Mouse (Mus musculus): ENCODE data around the gene Gm3149.
A peak's percentile ranks its signal among the peaks of the same experiment; 100 is the strongest.
"Not testable (repeated sequence)": the region's sequence is repeated elsewhere in the genome, so short reads cannot be mapped to it uniquely, and the experiment has no call there.

Gm3149 gene

DNA sequence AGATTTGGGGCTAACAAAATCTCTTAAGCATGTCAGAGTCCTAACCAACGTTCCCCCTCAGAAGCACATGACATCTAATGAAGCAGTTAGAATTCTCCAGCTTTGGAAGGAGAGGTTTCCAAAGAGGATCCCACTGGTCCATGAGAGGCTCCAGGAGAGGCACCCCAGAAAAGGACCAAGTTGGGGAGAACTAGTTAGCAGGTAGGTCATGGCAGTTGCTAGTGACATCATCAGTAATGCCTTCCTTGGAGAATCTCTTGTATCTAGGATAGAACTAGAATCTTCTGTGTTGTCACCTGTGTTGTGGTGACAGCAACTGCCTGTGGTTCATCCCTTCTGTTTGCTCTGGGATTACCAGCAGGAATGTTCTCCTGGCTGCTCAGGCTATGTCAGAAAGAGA lies at the start of gene Gm3149:
TSS of gene Gm3149 (plus strand) at position 301 of the 400 bp plus-strand sequence.
- DNase-seq = not testable (repeated sequence)

DNA sequence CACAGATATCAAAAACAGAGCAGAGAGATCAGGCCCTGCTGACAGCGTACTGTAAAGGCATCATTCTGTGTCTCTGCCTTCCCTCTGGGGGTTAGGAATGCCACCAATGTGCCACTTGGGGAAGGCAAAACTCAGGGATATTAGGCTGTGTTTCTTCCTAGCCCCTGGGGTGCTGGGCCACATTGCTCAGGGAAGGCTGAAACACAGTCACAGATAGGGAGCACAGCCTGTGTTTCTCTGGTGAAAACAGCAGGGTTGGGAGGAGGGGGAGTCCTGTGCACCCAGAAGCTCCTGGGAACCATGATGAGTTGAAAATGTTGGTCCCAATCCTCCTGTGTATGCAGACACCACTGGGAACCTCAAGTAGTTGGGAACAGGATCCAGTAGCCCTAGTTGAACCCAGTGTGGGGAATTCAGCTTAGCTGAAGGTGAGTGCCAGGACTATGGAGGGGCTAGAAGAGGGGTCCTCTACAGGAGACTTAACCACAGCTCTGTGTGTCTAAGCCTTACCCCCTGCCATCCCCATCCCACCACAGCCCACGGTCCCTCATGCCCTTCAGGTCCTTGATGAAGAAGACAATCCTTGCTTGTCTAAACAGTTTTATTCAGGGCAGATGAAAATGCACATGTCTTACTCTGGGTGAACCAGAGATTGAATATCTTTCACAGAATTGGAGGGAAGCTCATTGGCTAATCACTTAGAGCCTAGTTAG lies 47.7 kb upstream of the Gm3149 start:
- DNase-seq = not testable (repeated sequence)

DNA sequence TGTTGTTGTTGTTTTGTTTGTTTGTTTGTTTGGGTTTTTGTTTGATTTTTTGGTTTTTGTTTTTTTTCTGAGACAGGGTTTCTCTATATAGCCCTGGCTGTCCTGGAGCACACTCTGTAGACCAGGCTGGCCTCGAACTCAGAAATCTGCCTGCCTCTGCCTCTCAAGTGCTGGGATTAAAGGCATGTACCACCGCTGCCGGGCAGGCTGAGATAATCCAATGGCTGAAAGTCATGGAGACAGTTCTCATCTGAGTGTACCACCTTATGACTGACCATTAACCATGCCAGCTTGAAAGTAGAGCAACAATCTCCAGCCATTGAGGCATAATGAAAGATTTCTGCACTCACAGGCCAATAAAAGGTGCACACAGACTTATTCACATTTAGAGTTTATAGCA lies 37.3 kb upstream of the Gm3149 start:
- not testable (repeated sequence) for DNase-seq

DNA sequence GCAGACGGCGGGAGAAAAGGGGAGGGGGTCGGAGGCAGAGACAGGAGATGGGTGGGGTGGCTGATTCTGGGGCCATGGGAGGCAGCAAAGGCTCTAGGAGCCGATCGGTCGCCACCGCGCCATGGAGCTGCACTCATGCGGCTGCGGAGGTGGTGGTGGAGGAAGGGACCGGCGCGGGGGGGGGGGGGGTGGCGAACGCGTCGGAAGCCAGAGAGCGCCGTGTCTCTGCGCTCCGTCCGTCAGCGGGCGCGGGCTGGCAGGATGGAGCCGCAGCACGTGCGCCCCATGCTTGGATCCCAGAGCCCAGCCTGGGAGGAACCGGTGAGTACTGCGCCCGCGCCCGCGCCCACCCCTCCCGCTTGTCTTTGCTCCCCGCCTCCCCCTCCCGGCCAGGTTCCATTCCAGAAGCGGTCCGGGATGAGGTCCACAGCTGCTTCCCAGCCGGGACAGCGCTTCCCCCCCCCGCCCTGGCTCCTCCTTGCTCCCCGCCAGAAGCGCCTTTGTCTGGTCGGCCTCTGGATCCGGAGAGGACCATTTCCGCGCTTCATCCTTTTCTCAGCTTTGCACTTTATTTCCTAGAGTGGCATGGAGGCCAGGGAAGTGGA lies 17.5 kb downstream of the Gm3149 start, which contains the start of gene 2610042L04Rik:
TSS of gene 2610042L04Rik (plus strand) at position 288 of the 605 bp plus-strand sequence.
- peak; percentile 2 to 4 for DNase-seq

DNA sequence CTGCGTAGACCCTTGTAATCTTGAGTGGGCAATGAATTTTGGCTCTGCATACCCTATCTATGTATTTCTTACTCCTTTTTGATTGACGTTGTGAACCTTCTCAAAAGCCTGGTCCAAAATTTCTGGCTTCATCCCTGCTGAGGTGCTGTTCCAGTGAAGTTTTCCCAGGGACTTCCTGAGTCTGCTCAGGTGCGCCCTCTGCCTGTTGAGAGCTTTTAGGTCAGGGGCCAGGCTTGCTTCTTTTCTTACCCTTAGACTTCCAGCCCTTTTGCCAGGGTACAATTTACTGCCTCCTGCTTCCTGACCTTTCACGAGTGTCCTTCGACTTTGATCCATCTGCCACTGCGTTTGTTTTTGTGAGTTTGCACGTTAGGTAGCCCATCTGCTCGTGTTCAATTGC lies 18.4 kb downstream of the Gm3149 start:
- peak; percentile 2 to 7 for DNase-seq

DNA sequence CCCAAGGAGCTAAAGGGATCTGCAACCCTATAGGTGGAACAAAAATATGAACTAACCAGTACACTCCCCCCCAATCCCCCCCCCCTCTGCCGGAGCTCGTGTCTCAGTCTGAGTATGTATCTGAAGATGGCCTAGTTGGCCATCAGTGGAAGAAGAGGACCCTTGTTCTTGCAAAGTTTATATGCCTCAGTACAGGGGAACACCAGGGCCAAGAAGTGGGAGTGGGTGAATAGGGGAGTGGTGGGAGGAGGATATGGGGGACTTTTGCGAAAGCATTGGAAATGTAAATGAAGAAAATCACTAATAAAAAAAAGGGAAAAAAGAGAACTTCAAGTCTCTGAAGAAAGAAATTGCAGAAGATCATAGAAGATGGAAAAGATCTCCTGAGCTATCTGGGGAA lies 51.9 kb downstream of the Gm3149 start:
- not testable (repeated sequence) for DNase-seq

DNA sequence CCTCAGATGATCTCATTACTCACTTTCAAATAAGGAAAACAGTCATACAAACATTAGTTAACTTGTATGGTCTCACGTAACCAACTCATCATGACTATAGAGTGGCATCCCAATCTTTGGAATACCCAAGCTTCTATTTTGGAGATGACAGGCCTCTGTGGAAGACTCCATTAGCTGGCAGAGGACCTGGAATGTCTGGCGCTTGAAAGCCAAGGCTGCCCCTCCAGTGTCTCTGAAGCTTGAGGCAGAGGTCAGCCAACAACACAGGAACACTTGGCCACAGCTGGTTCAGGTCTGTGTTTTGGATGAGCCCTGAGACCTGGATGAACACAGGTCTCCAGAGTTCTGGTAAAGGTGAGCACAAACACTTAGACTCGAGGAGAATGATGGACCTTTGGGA lies 52.6 kb downstream of the Gm3149 start:
- not testable (repeated sequence) for DNase-seq
